In genomic region chr11:106461145-106461932, GRCm38 (mm10) we compare ENCODE assay signal across 21 mouse cellular contexts. TPM values are rescaled to one million over a fixed set of nuclear protein-coding genes. Genes with fewer than 3 reads are reported as not detected.
DNase-seq lines count a peak whose midpoint lies in the region; ATAC-seq and TF ChIP-seq lines count a peak whose summit lies in the region.
"Had no signal": no experiment of that assay in that cellular context is flagged by ENCODE, and none has a peak within 500 bp of the region (broad histone marks: within the 10 kb centered on the region; RNA-seq: fewer than 3 reads in every experiment).

No protein-coding gene starts in this region.

- in situ Hi-C loops in CH12.LX (cut with MboI; ENCODE audit: low pct_ligation_motif_present, low pct_unique_long_range_greater_than_20kb, low sequenced_read_pairs) = no loop called here

- H3K9ac ChIP-seq in intestine, embryonic 15.5 days = no peak overlapping the region
- H3K9ac ChIP-seq in intestine, postnatal 0 days (ENCODE audit: low read depth, low read length) = no peak overlapping the region
- peak overlapping the region; percentile 66; the same call in 1 of the 2 replicates for H3K9ac ChIP-seq in CH12.LX (ENCODE audit: insufficient read depth, low read depth)
- H3K9ac ChIP-seq: embryonic facial prominence, embryonic 12.5 days; forebrain, postnatal 0 days; heart, embryonic 15.5 days; hindbrain, embryonic 15.5 days; liver, embryonic 15.5 days; midbrain, embryonic 15.5 days; neural tube, embryonic 15.5 days had no signal

- peak overlapping the region; percentile 66 for H3K27ac ChIP-seq in intestine, embryonic 15.5 days
- no peak overlapping the region for H3K27ac ChIP-seq in intestine, postnatal 0 days (ENCODE audit: low read depth, low read length)
- no peak overlapping the region for H3K27ac ChIP-seq in CH12.LX (ENCODE audit: insufficient read depth, low read depth)
- H3K27ac ChIP-seq: embryonic facial prominence, embryonic 12.5 days; hindbrain, embryonic 15.5 days; liver, embryonic 15.5 days; neural tube, embryonic 15.5 days had no signal

- peaks cover 90% of the 10 kb centered on the region for H3K79me2 ChIP-seq in CH12.LX (replicated peaks; ENCODE audit: control insufficient read depth, extremely low read depth, insufficient read depth, poor library complexity, severe bottlenecking)

- dilution Hi-C loops in CH12.LX (cut with MboI; ENCODE audit: extremely low pct_ligation_motif_present, extremely low pct_unique_long_range_greater_than_20kb, low sequenced_read_pairs) = no loop called here

- DNase-seq in CH12.LX (ENCODE audit: extremely low read depth) = no peak
- DNase-seq in retina, postnatal 1 day = peak; percentile 77
- no peak for DNase-seq in neural tube, embryonic 10.5 days (ENCODE audit: extremely low spot score, low spot score)
- no peak for DNase-seq in cerebellum, postnatal 10 days
- DNase-seq: adrenal gland, postnatal 25 days; cerebellum, adult 11-12 months; cerebellum, postnatal 14 days; forebrain, postnatal 0 days; gastrocnemius, postnatal 14 days; kidney, postnatal 14 days; right cerebral cortex, postnatal 14 days; spleen, adult 18-20 months had no signal

- TF ChIP-seq POLR2A in CH12.LX (IDR thresholded peaks at IDR 0.05; ENCODE audit: low read depth, low read length) = no peak

- TF ChIP-seq RAD21 in CH12.LX (IDR thresholded peaks at IDR 0.05; ENCODE audit: low read depth, low read length) = no peak

- no peaks in the 10 kb centered on the region for H3K9me3 ChIP-seq in intestine, embryonic 15.5 days
- H3K9me3 ChIP-seq in intestine, postnatal 0 days (ENCODE audit: control insufficient read depth) = no peaks in the 10 kb centered on the region
- H3K9me3 ChIP-seq in CH12.LX (replicated peaks; ENCODE audit: low read length) = no peaks in the 10 kb centered on the region
- H3K9me3 ChIP-seq: embryonic facial prominence, embryonic 12.5 days; heart, embryonic 15.5 days; hindbrain, embryonic 15.5 days; liver, embryonic 15.5 days; midbrain, embryonic 15.5 days; neural tube, embryonic 15.5 days had no signal

- H3K36me3 ChIP-seq in intestine, embryonic 15.5 days = no peaks in the 10 kb centered on the region
- no peaks in the 10 kb centered on the region; the same call in 1 of the 2 replicates for H3K36me3 ChIP-seq in intestine, postnatal 0 days (ENCODE audit: control insufficient read depth, insufficient read depth)
- H3K36me3 ChIP-seq in CH12.LX (replicated peaks in 1 of 2; ENCODE audit: control insufficient read depth in 1 of 2, insufficient read depth in 1 of 2, low read length in 1 of 2) = peaks cover 17 to 20% of the 10 kb centered on the region in 2 experiments
- H3K36me3 ChIP-seq: embryonic facial prominence, embryonic 12.5 days; heart, embryonic 15.5 days; hindbrain, embryonic 15.5 days; midbrain, embryonic 15.5 days had no signal

- 81% methylated on average over 5 of the region's 5 CpGs for WGBS in intestine, embryonic 15.5 days
- WGBS in intestine, postnatal 0 days = 75% methylated on average over 5 of the region's 5 CpGs

- no peak for TF ChIP-seq EP300 in CH12.LX (IDR thresholded peaks at IDR 0.05; ENCODE audit: low read length)

- no peak for TF ChIP-seq CTCF in intestine, postnatal 0 days (IDR thresholded peaks at IDR 0.05; ENCODE audit: low read depth)
- TF ChIP-seq CTCF in CH12.LX (conservative IDR thresholded peaks at IDR 0.05 in 1 of 2, IDR thresholded peaks at IDR 0.05 in 1 of 2; ENCODE audit: low read depth in 2 of 2, low read length in 2 of 2) = no peak

- no peaks in the 10 kb centered on the region for H3K27me3 ChIP-seq in intestine, embryonic 15.5 days (replicated peaks)
- H3K27me3 ChIP-seq in intestine, postnatal 0 days (replicated peaks; ENCODE audit: control insufficient read depth, insufficient read depth, low read length) = no peaks in the 10 kb centered on the region
- no peaks in the 10 kb centered on the region for H3K27me3 ChIP-seq in CH12.LX (replicated peaks)
- H3K27me3 ChIP-seq: embryonic facial prominence, embryonic 12.5 days; heart, embryonic 15.5 days; hindbrain, embryonic 15.5 days; liver, embryonic 15.5 days; midbrain, embryonic 15.5 days; neural tube, embryonic 15.5 days had no signal

- no peak for ATAC-seq in intestine, embryonic 15.5 days
- ATAC-seq in intestine, postnatal 0 days = no peak
- peak; percentile 39; the same call in 1 of the 2 replicates for ATAC-seq in common myeloid progenitor, adult 5-6 weeks (replicated peaks; ENCODE audit: low read depth, poor library complexity, severe bottlenecking)
- ATAC-seq: forebrain, postnatal 0 days; midbrain, embryonic 15.5 days had no signal

- no peak overlapping the region for H3K4me3 ChIP-seq in intestine, embryonic 15.5 days (replicated peaks)
- H3K4me3 ChIP-seq in intestine, postnatal 0 days (ENCODE audit: low read depth, low read length) = no peak overlapping the region
- no peak overlapping the region for H3K4me3 ChIP-seq in CH12.LX (replicated peaks in 1 of 3; ENCODE audit: low read depth in 2 of 3, low read length in 2 of 3, poor library complexity in 1 of 3)
- H3K4me3 ChIP-seq: embryonic facial prominence, embryonic 12.5 days; heart, embryonic 15.5 days; hindbrain, embryonic 15.5 days; liver, embryonic 15.5 days; midbrain, embryonic 15.5 days; neural tube, embryonic 15.5 days had no signal

- no peak overlapping the region for H3K4me2 ChIP-seq in intestine, embryonic 15.5 days (replicated peaks)
- no peak overlapping the region for H3K4me2 ChIP-seq in intestine, postnatal 0 days (replicated peaks; ENCODE audit: low read depth)
- H3K4me2 ChIP-seq in CH12.LX (ENCODE audit: insufficient read depth, low read depth, poor library complexity, severe bottlenecking) = peak overlapping the region; percentile 87
- H3K4me2 ChIP-seq: embryonic facial prominence, embryonic 12.5 days; heart, embryonic 15.5 days; hindbrain, embryonic 15.5 days; liver, embryonic 15.5 days; midbrain, embryonic 15.5 days; neural tube, embryonic 15.5 days had no signal

- no peaks in the 10 kb centered on the region for H3K4me1 ChIP-seq in intestine, embryonic 15.5 days (replicated peaks)
- H3K4me1 ChIP-seq in intestine, postnatal 0 days (replicated peaks; ENCODE audit: control insufficient read depth, insufficient read depth, low read length) = no peaks in the 10 kb centered on the region
- H3K4me1 ChIP-seq in CH12.LX (ENCODE audit: control insufficient read depth in 1 of 2, insufficient read depth in 2 of 2) = peaks cover 2 to 60% of the 10 kb centered on the region in 2 experiments; a peak in 3 of 4 replicates
- H3K4me1 ChIP-seq: embryonic facial prominence, embryonic 12.5 days had no signal

TF ChIP-seq in CH12.LX, 34 proteins besides CTCF, POLR2A, EP300 and RAD21:
- 0 out of 2 replicates have a peak, but pooled peaks have one; percentile 11 for TF ChIP-seq CHD1 (IDR thresholded peaks at IDR 0.05; ENCODE audit: low read depth, low read length)
- TF ChIP-seq ZKSCAN1 (IDR thresholded peaks at IDR 0.05; ENCODE audit: borderline replicate concordance, low read depth, low read length) = no peak
- no peak for TF ChIP-seq ZMIZ1 (IDR thresholded peaks at IDR 0.05; ENCODE audit: low read depth, low read length)
- no peak for TF ChIP-seq E2F4 (IDR thresholded peaks at IDR 0.05; ENCODE audit: insufficient replicate concordance, low read depth, low read length)
- TF ChIP-seq RCOR1 (conservative IDR thresholded peaks at IDR 0.05; ENCODE audit: low read depth, low read length) = no peak
- no peak for TF ChIP-seq MAZ (IDR thresholded peaks at IDR 0.05; ENCODE audit: low read depth, low read length)
TF ChIP-seq in CH12.LX: peak in this region for 1.

RNA-seq across cellular contexts. Expression of gene Ern1, which starts 26.3 kb away (rescaled TPM):
- polyA plus RNA-seq in intestine, embryonic 15.5 days (2015; fragmentation: Nextera tagmentation; extraction: Ambion mirVana) = 4.8 and 5.8 TPM in 2 replicates
- polyA plus RNA-seq in intestine, postnatal 0 days (2015; fragmentation: Nextera tagmentation; extraction: Ambion mirVana) = 1.6 and 2.9 TPM in 2 replicates
- 15.2 and 21.7 TPM in 2 replicates for total RNA-seq in CH12.LX (2012; rRNA removed)
- 3.0 TPM in 2 replicates for total RNA-seq in CH12.LX (2014; rRNA removed)
- polyA plus RNA-seq in CH12.LX (2012; ENCODE audit: insufficient read length, low read depth) = 6.9 and 7.7 TPM in 2 replicates
- 21.1 and 32.6 TPM in 2 replicates for total RNA-seq in common myeloid progenitor, adult 5-6 weeks (2017)
